Mouse (Mus musculus) common myeloid progenitor, adult 5-6 weeks (primary cell): ENCODE measurements around the gene Ppp1r16b. TPM values are rescaled to one million over a fixed set of nuclear protein-coding genes. Genes with fewer than 3 reads are reported as not detected.

ENCODE experiments used
- ATAC-seq: replicated peaks from 2 replicates; pipeline ENCODE4 v1.8.0; 2016; ENCODE audit warnings: low read depth, mild to moderate bottlenecking, moderate TSS enrichment, inconsistent platforms; ENCODE audit not compliant: poor library complexity, severe bottlenecking
- total RNA-seq: library from RNA; stranded (forward); fragments of 200-1000, 187-1606 nt; gene quantifications from 2 replicates; pipeline ENCODE4 v1.2.3, GENCODE M21; 2017

Gene Ppp1r16b
- total RNA-seq, 1 experiment from 2014 or later, result 0.82 TPM

GRCm38 (mm10) chr2:158742431-158742830, 77.2 kb downstream of the Ppp1r16b start:
- no peak for ATAC-seq

- no peak for ATAC-seq
These were observed 78.4 kb downstream of the Ppp1r16b start for GRCm38 (mm10) chr2:158743518-158744141.

- peak; percentile 95 for ATAC-seq
These were observed 79.9 kb downstream of the Ppp1r16b start for GRCm38 (mm10) chr2:158745049-158745482.

- ATAC-seq, result peak; percentile 46
These were observed 81.0 kb downstream of the Ppp1r16b start for GRCm38 (mm10) chr2:158746164-158746563.

- no peak for ATAC-seq
These were observed 84.2 kb downstream of the Ppp1r16b start for GRCm38 (mm10) chr2:158749366-158749765.

- no peak for ATAC-seq
These were observed 95.0 kb downstream of the Ppp1r16b start for GRCm38 (mm10) chr2:158760231-158760630.

GRCm38 (mm10) chr2:158762339-158762738, 97.1 kb downstream of the Ppp1r16b start:
- no peak for ATAC-seq

- ATAC-seq, result peak; percentile 94
These were observed 102.6 kb downstream of the Ppp1r16b start, which contains the start of gene Fam83d for GRCm38 (mm10) chr2:158767742-158768339. Gene Fam83d (plus strand): TSS chr2:158768093.

- peak; percentile 43 for ATAC-seq
These were observed 103.2 kb downstream of the Ppp1r16b start for GRCm38 (mm10) chr2:158768350-158768749.

- peak; percentile 28 for ATAC-seq
These were observed 103.6 kb downstream of the Ppp1r16b start for GRCm38 (mm10) chr2:158768771-158769170.

GRCm38 (mm10) chr2:158770126-158770757, 105.0 kb downstream of the Ppp1r16b start:
- ATAC-seq, result no peak

GRCm38 (mm10) chr2:158771066-158771763, 106.0 kb downstream of the Ppp1r16b start:
- no peak for ATAC-seq

- ATAC-seq, result peak; percentile 4; the same call in 1 of the 2 replicates
These were observed 107.6 kb downstream of the Ppp1r16b start for GRCm38 (mm10) chr2:158772808-158773207.

- ATAC-seq, result no peak
These were observed 109.7 kb downstream of the Ppp1r16b start for GRCm38 (mm10) chr2:158774886-158775285.

- ATAC-seq, result no peak
These were observed 111.5 kb downstream of the Ppp1r16b start for GRCm38 (mm10) chr2:158776716-158777115.

- ATAC-seq, result no peak
These were observed 112.3 kb downstream of the Ppp1r16b start for GRCm38 (mm10) chr2:158777490-158777889.

- no peak for ATAC-seq
These were observed 113.2 kb downstream of the Ppp1r16b start for GRCm38 (mm10) chr2:158778349-158778748.

- ATAC-seq, result no peak
These were observed 115.9 kb downstream of the Ppp1r16b start for GRCm38 (mm10) chr2:158781126-158781525.

GRCm38 (mm10) chr2:158786927-158787795, 122.0 kb downstream of the Ppp1r16b start:
- no peak for ATAC-seq
